Mouse (Mus musculus): ENCODE data around the gene Tubb2a.
"Not testable (repeated sequence)": the region's sequence is repeated elsewhere in the genome, so short reads cannot be mapped to it uniquely, and the experiment has no call there.

Tubb2a gene

GRCm38 (mm10) chr13:34088871-34089288, 11.1 kb upstream of the Tubb2a start:
- DNase-seq, result no peak

DNA sequence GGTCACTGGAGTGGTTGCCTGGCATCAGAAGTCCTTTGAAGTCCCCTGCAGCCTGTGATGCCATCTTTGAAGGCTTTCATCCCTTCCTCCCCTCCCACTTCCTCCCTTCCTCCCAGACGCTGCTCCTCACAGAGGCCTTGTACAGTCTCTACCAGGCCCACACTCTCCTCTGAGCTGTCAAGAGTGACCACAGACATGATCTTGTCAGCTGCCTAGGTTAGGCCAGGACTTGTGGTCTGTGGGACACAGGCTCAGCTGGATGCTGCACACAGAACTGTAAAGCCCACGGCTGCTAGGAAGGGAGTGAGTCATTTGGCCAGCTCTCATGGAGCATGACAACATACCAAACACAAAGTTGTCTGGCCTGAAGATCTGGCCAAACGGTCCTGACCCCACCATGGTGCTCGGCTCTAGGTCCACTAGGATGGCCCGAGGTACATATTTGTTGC, 10.4 kb upstream of the Tubb2a start:
- not testable (repeated sequence) for DNase-seq

DNA sequence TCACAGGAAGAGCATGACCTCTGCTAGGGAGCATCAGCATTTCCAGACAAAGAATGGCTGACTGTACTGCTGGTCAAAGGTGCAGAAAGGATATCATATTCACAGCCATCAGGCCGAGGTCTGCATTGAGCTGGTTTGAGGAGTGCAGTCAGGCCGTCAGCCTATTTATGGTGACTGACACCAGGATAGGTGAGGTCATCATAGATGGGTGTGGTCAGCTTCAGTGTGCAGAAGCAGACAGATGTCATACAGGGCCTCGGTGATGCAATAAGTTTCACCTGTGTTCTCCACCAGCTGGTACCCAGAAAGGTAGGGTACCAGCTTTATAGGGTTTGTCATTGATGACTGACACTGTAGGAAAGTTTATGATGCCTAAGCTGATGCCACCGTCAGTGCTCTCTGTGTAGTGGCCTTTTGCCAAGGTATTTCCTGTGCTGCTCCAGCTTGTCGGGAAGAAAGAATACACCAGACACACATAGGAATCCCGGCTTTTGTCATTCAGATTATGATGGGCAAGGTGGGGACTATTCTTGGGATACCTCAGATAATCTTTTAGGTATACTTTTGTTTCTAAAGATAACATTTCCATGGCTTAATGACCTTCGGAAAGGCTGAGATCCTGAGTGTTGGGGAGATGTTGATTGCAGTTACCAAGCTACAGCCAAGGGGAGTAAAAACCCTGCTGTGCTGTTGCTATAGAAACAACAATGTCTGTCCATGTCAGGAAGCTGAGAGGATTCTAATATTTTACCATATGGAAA, 9.4 kb upstream of the Tubb2a start:
- DNase-seq, result peak; percentile 39

DNA sequence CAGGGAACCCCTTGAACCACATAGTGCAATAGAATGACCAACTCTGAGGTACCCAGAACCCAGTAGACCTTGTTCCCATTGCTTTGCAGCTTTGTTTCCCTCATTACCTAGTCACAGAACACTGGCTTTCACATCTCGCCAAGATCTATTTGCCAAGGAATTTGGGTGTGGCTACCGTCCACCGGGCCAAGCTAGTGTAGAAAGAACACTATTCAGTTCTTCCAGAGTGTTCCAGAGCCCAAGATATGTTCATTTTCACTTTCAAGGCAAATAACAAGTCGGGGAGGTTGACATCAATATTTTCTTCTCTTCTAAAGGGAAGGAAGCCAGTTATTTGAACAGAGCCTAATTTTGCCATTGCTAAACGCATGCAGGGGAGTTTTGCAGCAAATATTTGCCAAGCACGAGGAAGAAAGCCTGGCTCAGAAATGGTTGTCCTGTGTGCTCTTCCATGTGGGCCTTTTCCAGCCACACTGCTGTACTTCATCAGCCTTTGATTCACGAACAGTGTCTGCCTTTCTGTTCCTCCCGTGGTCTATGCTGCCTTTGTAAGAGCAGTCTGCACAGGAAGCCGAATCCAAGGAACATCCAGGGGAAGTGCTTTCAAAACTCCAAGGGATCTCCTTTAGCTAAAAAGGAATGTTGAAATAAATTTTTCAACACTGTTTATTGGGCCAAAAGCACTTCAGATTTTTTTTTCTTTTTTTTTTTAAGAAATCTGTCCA, 6.4 kb upstream of the Tubb2a start:
- peak; percentile 83 for DNase-seq

DNA sequence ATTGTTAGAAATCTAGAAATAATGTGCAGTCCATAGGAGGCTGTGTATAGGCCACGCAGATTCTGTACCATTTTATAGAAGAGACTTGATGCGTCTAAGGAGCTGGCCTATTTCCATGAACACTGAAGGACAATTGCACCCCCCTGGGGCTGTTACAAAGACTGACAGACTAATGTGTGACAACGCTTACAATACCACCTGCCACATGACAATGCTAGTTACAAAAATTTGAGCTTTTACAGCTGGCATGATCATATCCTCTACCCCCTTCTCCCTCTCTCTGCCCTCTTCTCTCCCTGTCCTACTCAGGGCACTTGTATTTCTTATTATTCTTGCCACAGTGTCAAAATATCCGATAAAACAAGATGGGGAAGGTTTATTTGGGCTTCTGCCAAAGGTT, 4.1 kb upstream of the Tubb2a start:
- DNase-seq, result no peak

GRCm38 (mm10) chr13:34079801-34080200, 2.0 kb upstream of the Tubb2a start:
- DNase-seq, result no peak

DNA sequence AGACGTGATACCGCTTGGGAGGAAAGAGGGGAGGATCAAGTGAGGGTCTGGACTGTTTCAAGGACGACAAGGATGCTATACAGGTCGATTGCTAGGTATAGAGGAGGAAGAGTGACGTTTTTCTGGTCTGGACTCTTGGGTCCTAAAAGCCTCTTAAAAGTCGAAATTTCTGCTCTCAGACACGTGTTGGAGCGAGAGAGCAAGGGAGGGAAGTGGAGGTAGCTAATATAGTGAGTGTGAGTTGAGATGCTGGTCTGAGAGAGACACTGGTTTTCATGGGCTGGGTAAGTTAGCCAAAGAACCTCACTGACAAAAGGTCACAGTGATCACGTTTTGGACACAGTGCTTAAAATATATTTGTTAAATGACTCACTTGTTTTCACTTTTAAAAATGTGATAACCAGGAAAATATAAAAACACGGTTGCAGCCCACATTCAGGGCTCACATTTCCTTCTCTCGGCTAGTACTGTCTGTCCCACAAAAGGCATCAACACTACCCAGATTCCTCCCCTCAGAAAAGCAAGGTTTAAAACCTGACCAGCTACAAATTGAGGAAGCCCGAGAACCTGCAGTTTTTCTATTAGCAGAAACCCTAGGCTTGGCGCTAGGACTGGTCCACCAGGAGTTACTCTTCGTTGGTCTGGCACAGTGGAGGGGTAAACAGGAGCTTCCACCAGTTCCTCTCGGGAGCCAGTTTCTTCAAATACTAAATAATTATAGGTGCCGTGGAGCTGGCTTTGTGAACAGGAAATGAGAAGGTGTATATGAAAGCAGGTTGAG, 883 bp upstream of the Tubb2a start:
- DNase-seq, result no peak

DNA sequence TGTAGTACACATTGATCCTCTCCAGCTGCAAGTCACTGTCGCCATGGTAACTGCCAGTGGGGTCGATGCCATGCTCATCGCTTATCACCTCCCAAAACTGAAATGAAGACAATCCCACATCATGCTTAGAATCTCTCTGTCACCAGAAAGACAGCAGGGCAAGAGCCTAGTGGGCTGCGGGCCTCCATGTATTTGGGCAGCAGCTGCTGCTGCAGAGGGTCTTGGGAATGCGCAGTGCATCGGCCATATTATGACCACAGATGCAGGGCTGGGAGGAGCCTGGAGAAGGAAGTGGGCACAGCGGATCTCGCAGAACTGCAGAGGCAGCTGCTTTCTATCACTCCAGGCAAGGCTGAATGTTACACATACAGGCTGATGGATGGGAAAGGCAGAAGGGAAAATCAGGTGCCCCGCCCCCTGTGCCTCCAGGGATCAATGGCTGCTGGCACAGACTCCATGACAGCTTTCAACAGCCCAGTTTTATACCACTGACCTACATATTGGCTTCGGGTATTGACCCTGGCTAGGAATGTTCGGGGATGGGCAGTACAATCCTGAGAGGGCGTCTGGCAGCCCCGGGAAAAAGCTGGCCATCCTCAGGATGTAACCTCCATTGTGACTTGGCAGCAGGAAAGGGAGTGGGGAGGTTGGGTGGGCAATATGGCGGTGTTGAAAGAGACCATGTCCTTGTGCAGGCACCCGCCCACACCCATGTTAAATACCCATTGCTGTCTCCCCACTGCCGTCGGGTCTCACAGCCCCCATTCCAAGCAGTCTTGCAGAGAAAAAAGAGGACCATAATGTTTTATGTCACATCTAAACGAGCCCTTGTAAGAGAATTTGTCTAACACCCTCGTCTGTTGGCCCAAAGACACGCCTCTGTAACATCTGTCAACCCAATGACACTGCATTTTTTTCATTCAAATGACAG, 981 bp downstream of the Tubb2a start:
- DNase-seq, result peak; percentile 35

DNA sequence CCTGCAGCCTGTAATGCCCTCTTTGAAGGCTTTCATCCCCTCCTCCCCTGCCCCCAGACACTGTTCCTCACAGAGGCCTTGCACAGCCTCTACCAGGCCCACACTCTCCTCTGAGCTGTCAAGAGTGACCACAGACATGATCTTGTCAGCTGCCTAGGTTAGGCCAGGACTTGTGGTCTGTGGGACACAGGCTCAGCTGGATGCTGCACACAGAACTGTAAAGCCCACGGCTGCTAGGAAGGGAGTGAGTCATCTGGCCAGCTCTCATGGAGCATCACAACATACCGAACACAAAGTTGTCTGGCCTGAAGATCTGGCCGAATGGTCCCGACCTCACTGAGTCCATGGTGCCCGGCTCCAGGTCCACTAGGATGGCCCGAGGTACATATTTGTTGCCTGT, 1.9 kb downstream of the Tubb2a start:
- DNase-seq, result not testable (repeated sequence)

DNA sequence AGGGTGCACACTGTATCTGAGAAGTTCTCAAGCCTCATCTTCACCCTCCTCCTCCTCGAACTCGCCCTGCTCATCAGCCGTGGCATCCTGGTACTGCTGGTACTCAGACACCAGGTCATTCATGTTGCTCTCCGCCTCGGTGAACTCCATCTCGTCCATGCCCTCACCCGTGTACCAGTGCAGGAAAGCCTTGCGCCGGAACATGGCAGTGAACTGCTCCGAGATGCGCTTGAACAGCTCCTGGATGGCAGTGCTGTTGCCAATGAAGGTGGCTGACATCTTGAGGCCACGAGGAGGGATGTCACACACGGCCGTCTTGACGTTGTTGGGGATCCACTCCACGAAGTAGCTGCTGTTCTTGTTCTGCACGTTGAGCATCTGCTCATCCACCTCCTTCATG, 3.4 kb downstream of the Tubb2a start:
- not testable (repeated sequence) for DNase-seq

- no peak for DNase-seq
Measured at GRCm38 (mm10) chr13:34072847-34073246, 5.0 kb downstream of the Tubb2a start.

DNA sequence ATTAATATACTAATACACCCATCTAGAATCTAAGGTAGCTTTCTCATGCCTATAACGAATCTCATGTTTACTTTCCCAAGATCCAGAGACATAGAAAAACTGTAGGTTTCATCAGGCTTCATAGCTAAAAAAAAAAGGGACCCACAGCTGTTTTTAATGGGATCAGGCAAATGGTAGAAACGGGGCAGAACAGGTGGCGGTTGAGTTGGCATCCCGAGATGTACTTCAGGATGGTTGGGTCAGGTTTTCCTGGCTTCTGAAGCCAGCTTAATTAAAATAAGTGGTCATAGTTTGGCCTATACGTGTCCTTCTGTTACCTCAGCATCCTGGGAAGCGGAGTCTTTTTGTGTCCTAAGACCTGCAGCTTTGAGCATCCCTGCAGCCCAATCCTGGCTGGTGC, 6.0 kb downstream of the Tubb2a start:
- no peak for DNase-seq

GRCm38 (mm10) chr13:34070296-34070695, 7.5 kb downstream of the Tubb2a start:
- no peak for DNase-seq

- peak; percentile 56 for DNase-seq
Measured at GRCm38 (mm10) chr13:34066351-34066750, 11.5 kb downstream of the Tubb2a start.

GRCm38 (mm10) chr13:34062466-34062865, 15.3 kb downstream of the Tubb2a start:
- no peak for DNase-seq

- DNase-seq, result no peak
Measured at GRCm38 (mm10) chr13:34060061-34060460, 17.7 kb downstream of the Tubb2a start.

DNA sequence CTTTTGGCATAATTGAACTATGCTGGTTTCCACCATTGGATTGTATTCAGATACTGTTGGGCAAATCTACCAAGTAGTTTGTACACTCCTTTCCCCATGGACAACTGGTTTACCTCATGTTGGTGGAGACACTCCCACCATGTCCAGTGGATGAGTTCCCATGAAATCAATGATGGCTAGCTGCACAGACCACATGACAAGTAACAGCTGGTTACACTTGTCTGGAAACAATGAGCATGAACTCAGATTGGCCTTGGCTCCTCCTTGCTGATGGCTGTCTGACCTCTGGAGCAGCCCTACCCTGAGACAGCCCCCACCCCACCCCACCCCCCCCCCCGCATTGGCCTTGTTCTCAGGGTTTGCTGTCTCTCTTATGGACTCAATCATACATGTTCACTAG, 20.6 kb downstream of the Tubb2a start:
- no peak for DNase-seq

- no peak for DNase-seq
Measured at GRCm38 (mm10) chr13:34054983-34055382, 22.8 kb downstream of the Tubb2a start.

DNA sequence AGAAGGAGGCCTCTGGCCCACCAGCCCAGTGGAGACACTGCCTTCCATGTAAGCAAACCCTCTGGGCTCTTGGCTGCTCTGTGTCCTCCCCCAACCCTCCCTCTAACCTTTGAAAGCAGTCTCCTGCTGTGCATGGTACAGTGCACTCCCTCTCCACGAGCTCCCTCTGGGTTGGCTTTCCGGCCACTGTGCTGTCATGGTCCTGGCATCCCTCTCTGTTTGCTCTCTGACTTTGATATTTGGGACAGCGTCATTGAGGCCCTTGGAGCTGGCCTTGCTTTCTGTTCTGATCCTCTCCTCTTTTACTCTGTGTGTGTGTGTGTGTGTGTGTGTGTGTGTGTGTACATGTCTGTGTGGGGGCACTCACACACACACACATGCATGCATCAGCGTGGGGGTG, 23.4 kb downstream of the Tubb2a start:
- no peak for DNase-seq

DNA sequence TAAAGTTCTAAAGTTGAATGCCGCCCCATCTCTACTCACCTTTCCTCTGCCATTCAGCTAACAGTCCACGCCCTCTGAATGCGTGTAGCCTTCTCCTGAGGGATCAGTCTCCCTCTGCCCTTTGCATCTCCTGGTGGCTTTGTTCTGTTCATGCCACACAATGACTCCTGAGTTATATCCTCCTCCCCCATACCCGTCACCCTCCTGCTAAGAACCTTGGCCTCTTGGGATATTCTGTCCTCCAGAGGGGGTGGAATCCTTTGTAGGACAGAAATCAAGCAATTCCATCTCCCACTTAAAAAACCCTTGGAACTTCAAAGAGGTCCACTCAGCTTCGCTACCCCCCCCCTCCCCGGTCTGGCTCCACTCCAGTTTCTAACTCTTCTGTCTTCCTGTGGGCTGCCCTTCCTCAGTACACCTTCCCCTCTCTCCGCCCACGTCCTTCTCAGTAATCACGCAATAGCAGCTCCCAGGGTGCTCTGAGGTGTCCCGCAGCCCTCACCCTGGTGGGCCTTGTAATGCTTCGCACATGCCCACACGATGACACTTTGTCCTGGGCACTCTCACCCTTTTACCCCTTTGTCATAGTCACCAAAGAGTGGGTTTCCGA, 24.0 kb downstream of the Tubb2a start:
- DNase-seq, result no peak

GRCm38 (mm10) chr13:34051692-34052091, 26.1 kb downstream of the Tubb2a start:
- DNase-seq, result peak; percentile 25

DNA sequence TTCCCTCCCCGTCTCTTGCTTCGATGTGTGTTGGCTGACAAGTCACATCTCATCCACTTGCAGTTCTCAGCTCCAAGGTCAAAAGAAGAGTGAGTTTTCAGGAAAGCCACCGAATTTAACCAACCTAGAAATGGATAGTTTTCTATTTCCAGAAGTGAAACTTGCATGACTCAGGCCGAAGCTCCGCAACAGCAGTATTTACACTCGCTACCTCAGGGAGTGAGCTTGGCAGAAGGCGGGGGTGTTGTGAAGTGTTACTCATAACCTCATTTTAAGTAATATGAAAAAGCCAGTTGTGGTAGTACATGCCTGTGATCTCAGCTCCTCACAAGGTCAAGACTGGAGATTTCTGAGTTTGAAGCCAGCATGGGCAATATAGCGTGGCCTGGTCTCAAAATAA, 27.3 kb downstream of the Tubb2a start:
- peak; percentile 44 for DNase-seq
